Mouse (Mus musculus) heart, adult 2 months (tissue): ENCODE results near the gene Anln. TPM values are rescaled to one million over a fixed set of nuclear protein-coding genes. Genes with fewer than 3 reads are reported as not detected.
A peak's percentile ranks its signal among the peaks of the same experiment; 100 is the strongest.

Experiments
- DNase-seq, 2 experiments: peaks; one replicate each; pipeline ENCODE4 v3.0.0; 2021
- H3K27ac ChIP-seq: fragments of 200-600 bp; 2 replicates; pipeline ENCODE4 v1.8.1; 2022
- H3K27me3 ChIP-seq: fragments of 200-500 bp; 2 replicates; pipeline ENCODE4 v1.6.1; 2012; ENCODE audit warnings: mild to moderate bottlenecking, low read length, inconsistent platforms, mixed read lengths; ENCODE audit not compliant: control insufficient read depth, insufficient read depth
- H3K36me3 ChIP-seq: fragments of 200-500 bp; 2 replicates; pipeline ENCODE4 v1.6.1; 2012; ENCODE audit warnings: low read length, inconsistent platforms; ENCODE audit not compliant: control insufficient read depth, insufficient read depth
- H3K4me1 ChIP-seq: fragments of 200-500 bp; 2 replicates; pipeline ENCODE4 v1.6.1; 2011; ENCODE audit warnings: low read length; ENCODE audit not compliant: control insufficient read depth, insufficient read depth
- H3K4me3 ChIP-seq: fragments of 200-600 bp; 2 replicates; pipeline ENCODE4 v1.8.1; 2022
- H3K79me2 ChIP-seq: fragments of 200-500 bp; replicated peaks from 2 replicates; pipeline ENCODE4 v1.6.1; 2012; ENCODE audit warnings: mild to moderate bottlenecking, inconsistent platforms, low read length, moderate library complexity, mixed read lengths; ENCODE audit not compliant: control insufficient read depth, insufficient read depth
- H3K9ac ChIP-seq: fragments of 200-500 bp; 2 replicates; pipeline ENCODE4 v1.6.1; 2012; ENCODE audit warnings: low read depth, mild to moderate bottlenecking, control low read depth, inconsistent platforms, low read length, mixed read lengths
- CTCF ChIP-seq: fragments of 200-600 bp; IDR thresholded peaks from 2 replicates; pipeline ENCODE4 v1.8.1; 2022; ENCODE audit warnings: antibody characterized with exemption, mild to moderate bottlenecking, moderate library complexity
- EP300 ChIP-seq: fragments of 200-500 bp; IDR thresholded peaks from 2 replicates; pipeline ENCODE4 v1.6.1; 2011; ENCODE audit warnings: low read depth, low read length, control low read depth; ENCODE audit not compliant: insufficient read depth
- POLR2A ChIP-seq: fragments of 200-500 bp; IDR thresholded peaks from 2 replicates; pipeline ENCODE4 v1.6.1; 2011; ENCODE audit warnings: mild to moderate bottlenecking, low read depth, low read length, control low read depth; ENCODE audit not compliant: insufficient read depth
- WGBS: fragments of 180-500 bp; shearing (Covaris S2); methylation state at CpG from one replicate; pipeline ENCODE4 v1.1.7; 2018; 5-methylcytosine and 5-hydroxymethylcytosine counted together
- intact Hi-C: fragments of 180-260 bp; cut with DNase I; formaldehyde crosslinking; loops from one replicate; pipeline ENCODE4 v1.15.1; 2025
- polyA plus RNA-seq: library from polyadenylated mRNA; depleted of rRNA; stranded (reverse); fragments of >200 nt; gene quantifications from 2 replicates; pipeline ENCODE4 v1.2.3, GENCODE M21; 2012
- total RNA-seq, 2 experiments: library from RNA; stranded (reverse); gene quantifications; 2 replicates each; pipeline ENCODE4 v1.2.3; 2021

Anln gene
- total and polyA plus RNA-seq, 3 experiments = 0.43 to 1.5 (median 1.4) TPM

- intact Hi-C loops = no loop called here
- Histone ChIP-seq H3K4me1 (no peaks in the 10 kb centered on the region), H3K27me3 (no peaks in the 10 kb centered on the region), H3K27ac (no peak overlapping the region), H3K79me2 (no peaks in the 10 kb centered on the region), H3K9ac (no peak overlapping the region), H3K4me3 (no peak overlapping the region), H3K36me3 (no peaks in the 10 kb centered on the region)
- TF ChIP-seq EP300 = no peak
- TF ChIP-seq POLR2A = no peak
- TF ChIP-seq CTCF = no peak
- WGBS = 84% methylated on average over 5 of the region's 5 CpGs
- no peak for DNase-seq
These were observed 12.9 kb downstream of the Anln start for GRCm38 (mm10) chr9:22376086-22376485.

DNA sequence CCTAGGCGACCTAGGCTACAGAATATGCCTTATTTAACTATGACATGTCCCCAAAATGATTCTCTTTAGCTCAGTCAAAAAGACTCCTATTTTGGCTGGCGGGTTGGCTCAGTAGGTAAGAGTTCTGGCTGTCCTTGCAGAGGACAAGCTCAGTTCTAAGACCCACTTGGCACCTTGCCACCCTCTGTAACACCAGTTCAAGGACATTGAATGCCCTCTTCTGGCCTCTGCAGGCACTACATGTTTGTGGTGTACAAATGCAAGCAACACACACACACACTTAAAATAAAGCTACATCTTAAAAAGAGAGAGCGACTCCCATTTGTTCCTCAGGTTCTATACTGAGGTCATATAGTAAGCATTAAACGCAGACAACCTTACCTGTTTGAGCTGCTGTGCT, 16.2 kb downstream of the Anln start:
- Histone ChIP-seq H3K4me3 (no peak overlapping the region), H3K36me3 (no peaks in the 10 kb centered on the region), H3K79me2 (no peaks in the 10 kb centered on the region), H3K9ac (no peak overlapping the region), H3K4me1 (no peaks in the 10 kb centered on the region; the same call in 1 of the 2 replicates), H3K27me3 (no peaks in the 10 kb centered on the region), H3K27ac (no peak overlapping the region)
- 97% methylated on average over 4 of the region's 4 CpGs for WGBS
- no peak for DNase-seq
- intact Hi-C loops = no loop called here
- TF ChIP-seq POLR2A (no peak), EP300 (no peak), CTCF (0 out of 2 replicates have a peak, but pooled peaks have one; percentile 9)

- no peak overlapping the region for H3K9ac ChIP-seq
- WGBS = 55% methylated on average over 6 of the region's 6 CpGs
- no peaks in the 10 kb centered on the region; the same call in 1 of the 2 replicates for H3K4me1 ChIP-seq
- no peaks in the 10 kb centered on the region for H3K36me3 ChIP-seq
- DNase-seq = peak in 1 of 2 experiments; percentile 23
- H3K27ac ChIP-seq = peak overlapping the region; percentile 45; the same call in 1 of the 2 replicates
- H3K27me3 ChIP-seq = no peaks in the 10 kb centered on the region
- no peaks in the 10 kb centered on the region for H3K79me2 ChIP-seq
- intact Hi-C loops = no loop called here
- TF ChIP-seq CTCF (no peak), EP300 (no peak), POLR2A (no peak)
- no peak overlapping the region for H3K4me3 ChIP-seq
These were observed 21.0 kb downstream of the Anln start for GRCm38 (mm10) chr9:22368030-22368429.

DNA sequence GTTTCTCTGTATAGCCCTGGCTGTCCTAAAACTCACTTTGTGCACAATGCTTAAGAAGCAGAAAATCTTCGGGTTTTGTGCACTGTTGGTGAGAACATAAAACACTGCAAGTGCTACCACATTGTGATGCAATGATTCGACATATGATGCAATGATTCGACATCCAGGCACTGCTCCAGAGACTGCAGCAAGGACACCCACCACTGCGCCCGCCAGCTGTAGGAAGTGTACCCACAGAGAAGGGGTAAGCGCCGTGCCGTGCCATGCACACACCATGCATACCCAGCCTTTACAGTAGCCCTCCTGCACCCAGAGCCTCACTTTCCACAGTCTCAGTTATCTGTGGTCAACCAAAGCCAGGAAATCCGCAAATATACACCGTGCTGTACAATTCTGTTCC, 22.4 kb downstream of the Anln start:
- TF ChIP-seq EP300 (no peak), POLR2A (no peak), CTCF (no peak)
- intact Hi-C loops = no loop called here
- H3K27me3 ChIP-seq = no peaks in the 10 kb centered on the region
- DNase-seq = peak in 1 of 2 experiments; percentile 23
- no peaks in the 10 kb centered on the region; the same call in 1 of the 2 replicates for H3K4me1 ChIP-seq
- H3K36me3 ChIP-seq = no peaks in the 10 kb centered on the region
- 91% methylated on average over 10 of the region's 10 CpGs for WGBS
- no peak overlapping the region for H3K4me3 ChIP-seq
- H3K27ac ChIP-seq = no peak overlapping the region
- H3K79me2 ChIP-seq = no peaks in the 10 kb centered on the region
- no peak overlapping the region for H3K9ac ChIP-seq

DNA sequence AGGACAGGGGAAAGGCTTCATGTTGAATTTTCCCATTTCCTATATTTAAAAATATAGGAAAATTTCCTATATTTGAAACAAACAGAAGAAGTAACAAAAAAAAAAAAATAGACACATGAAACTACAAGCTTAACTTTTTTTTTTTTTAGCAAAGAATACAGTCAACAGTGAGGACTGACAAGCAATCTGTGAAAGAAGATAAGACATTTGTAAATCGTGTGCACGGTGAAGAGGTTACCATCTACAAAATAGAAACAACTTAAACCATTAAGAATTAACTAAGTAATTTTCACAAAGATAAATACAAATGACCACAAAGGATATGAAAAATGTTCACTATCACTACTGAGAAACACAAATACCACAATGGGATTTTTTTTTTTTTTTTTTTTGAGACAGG, 22.8 kb downstream of the Anln start:
- Histone ChIP-seq H3K27me3 (no peaks in the 10 kb centered on the region), H3K4me3 (no peak overlapping the region), H3K79me2 (no peaks in the 10 kb centered on the region), H3K9ac (no peak overlapping the region), H3K36me3 (no peaks in the 10 kb centered on the region), H3K27ac (no peak overlapping the region), H3K4me1 (no peaks in the 10 kb centered on the region; the same call in 1 of the 2 replicates)
- 87% methylated on average over 2 of the region's 2 CpGs for WGBS
- intact Hi-C loops = no loop called here
- DNase-seq = no peak
- no peak for TF ChIP-seq CTCF
- TF ChIP-seq EP300 = no peak
- TF ChIP-seq POLR2A = no peak

DNA sequence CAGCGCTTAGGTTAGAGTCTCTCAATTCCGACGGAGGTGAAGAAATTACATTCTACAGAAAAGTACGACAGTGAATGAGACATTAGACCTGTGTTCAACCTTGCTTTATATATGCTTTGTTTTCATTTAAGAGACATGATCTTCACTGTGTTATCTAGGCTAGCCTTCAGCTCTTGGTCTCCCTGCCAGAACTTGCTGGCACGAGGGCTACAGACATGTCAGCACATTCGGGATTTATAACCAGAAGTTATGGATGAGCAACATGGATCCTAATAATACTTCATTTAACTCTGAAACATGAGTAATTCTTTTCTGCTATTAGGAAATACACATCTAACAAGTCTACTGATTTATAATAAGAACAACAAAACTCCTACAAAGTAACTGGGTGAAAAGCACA, 28.1 kb downstream of the Anln start:
- Histone ChIP-seq H3K36me3 (no peaks in the 10 kb centered on the region), H3K4me1 (no peaks in the 10 kb centered on the region), H3K27me3 (no peaks in the 10 kb centered on the region), H3K4me3 (no peak overlapping the region), H3K79me2 (no peaks in the 10 kb centered on the region), H3K27ac (no peak overlapping the region), H3K9ac (no peak overlapping the region)
- no peak for DNase-seq
- TF ChIP-seq POLR2A = no peak
- no peak for TF ChIP-seq CTCF
- TF ChIP-seq EP300 = no peak
- 81% methylated on average over 6 of the region's 6 CpGs for WGBS
- intact Hi-C loops = no loop called here
